Mouse (Mus musculus): ENCODE data around the gene Crabp1. TPM values are rescaled to one million over a fixed set of nuclear protein-coding genes. Genes with fewer than 3 reads are reported as not detected.

Crabp1 gene
- total RNA-seq, 2 experiments from 2014 or later = not detected

Other genes with a start within 250 kb of the Crabp1 start
- gene Sh2d7, start 225.8 kb upstream of the Crabp1 start, total RNA-seq (2015) = not detected in 2 replicates
- gene Sh2d7, start 225.8 kb upstream of the Crabp1 start, total RNA-seq (2017) = not detected in 2 replicates
- 2.0 and 2.4 TPM in 2 replicates for gene Cib2, start 204.5 kb upstream of the Crabp1 start, total RNA-seq (2015)
- 1.2 and 1.3 TPM in 2 replicates for gene Cib2, start 204.5 kb upstream of the Crabp1 start, total RNA-seq (2017)
- gene Idh3a, start 178.4 kb upstream of the Crabp1 start, total RNA-seq (2015) = 126 and 142 TPM in 2 replicates
- gene Idh3a, start 178.4 kb upstream of the Crabp1 start, total RNA-seq (2017) = 74.5 and 85.5 TPM in 2 replicates
- not detected in 2 replicates for gene Acsbg1, start 102.9 kb upstream of the Crabp1 start, total RNA-seq (2015)
- gene Acsbg1, start 102.9 kb upstream of the Crabp1 start, total RNA-seq (2017) = 0.20 and 2.9 TPM in 2 replicates
- gene Dnaja4, start 65.9 kb upstream of the Crabp1 start, total RNA-seq (2015) = 0.51 and 1.4 TPM in 2 replicates
- 1.3 and 1.8 TPM in 2 replicates for gene Dnaja4, start 65.9 kb upstream of the Crabp1 start, total RNA-seq (2017)
- gene Wdr61, start 30.2 kb upstream of the Crabp1 start, total RNA-seq (2015) = 127 and 129 TPM in 2 replicates
- gene Wdr61, start 30.2 kb upstream of the Crabp1 start, total RNA-seq (2017) = 68.9 and 94.4 TPM in 2 replicates
- gene Ireb2, start 99.0 kb downstream of the Crabp1 start, total RNA-seq (2015) = 38.7 and 53.4 TPM in 2 replicates
- 32.0 and 38.6 TPM in 2 replicates for gene Ireb2, start 99.0 kb downstream of the Crabp1 start, total RNA-seq (2017)
- 0.05 TPM in 1 of 2 replicates, not detected in the other for gene Hykk, start 152.5 kb downstream of the Crabp1 start, total RNA-seq (2015)
- 0.04 and 0.20 TPM in 2 replicates for gene Hykk, start 152.5 kb downstream of the Crabp1 start, total RNA-seq (2017)
- gene Psma4, start 186.0 kb downstream of the Crabp1 start, total RNA-seq (2015) = 326 and 380 TPM in 2 replicates
- gene Psma4, start 186.0 kb downstream of the Crabp1 start, total RNA-seq (2017) = 436 and 454 TPM in 2 replicates
- gene AY074887, start 186.2 kb downstream of the Crabp1 start, total RNA-seq (2015) = 0.86 TPM in 1 of 2 replicates, not detected in the other
- gene AY074887, start 186.2 kb downstream of the Crabp1 start, total RNA-seq (2017) = 0.30 TPM in 1 of 2 replicates, not detected in the other
- not detected in 2 replicates for gene Chrna5, start 216.1 kb downstream of the Crabp1 start, total RNA-seq (2015)
- gene Chrna5, start 216.1 kb downstream of the Crabp1 start, total RNA-seq (2017) = not detected in 2 replicates

Data from megakaryocyte progenitor cell, adult 5-6 weeks (primary cell).